Mouse (Mus musculus) spleen, postnatal 14 days (tissue): Measurements from ENCODE around the gene Nfe2l1.

Source experiments
- DNase-seq, 2 experiments: peaks; one replicate each; pipeline ENCODE4 v3.0.0; 2021 to 2022; ENCODE audit warnings: low spot score in 2 of 2

Nfe2l1 gene

DNA sequence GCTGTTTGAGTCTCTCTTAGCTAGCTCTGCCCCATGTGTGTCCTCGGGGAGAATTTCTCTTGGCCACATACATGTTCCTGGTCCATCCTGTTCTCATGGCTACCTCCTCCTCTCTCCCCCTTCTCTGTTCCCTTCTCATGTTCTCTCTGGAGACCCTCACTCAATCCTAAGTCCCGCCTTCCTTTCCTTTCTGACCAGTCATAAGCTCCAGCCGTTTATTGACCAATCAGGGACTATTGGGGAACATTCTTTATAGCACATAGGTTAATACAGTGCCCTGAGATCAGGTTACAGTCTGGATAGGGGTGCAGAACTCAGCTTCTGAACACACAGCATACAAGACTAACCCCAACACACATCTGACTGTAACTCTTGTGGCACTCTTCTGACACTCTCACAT is 17.5 kb upstream of the Nfe2l1 start:
- no peak for DNase-seq

- DNase-seq, result no peak
These were observed 13.9 kb upstream of the Nfe2l1 start for GRCm38 (mm10) chr11:96843627-96844026.

GRCm38 (mm10) chr11:96840290-96840689 is 10.5 kb upstream of the Nfe2l1 start:
- no peak for DNase-seq

GRCm38 (mm10) chr11:96839877-96840276 is 10.1 kb upstream of the Nfe2l1 start:
- no peak for DNase-seq

- DNase-seq, result no peak
These were observed 9.7 kb upstream of the Nfe2l1 start for GRCm38 (mm10) chr11:96839428-96839827.

DNA sequence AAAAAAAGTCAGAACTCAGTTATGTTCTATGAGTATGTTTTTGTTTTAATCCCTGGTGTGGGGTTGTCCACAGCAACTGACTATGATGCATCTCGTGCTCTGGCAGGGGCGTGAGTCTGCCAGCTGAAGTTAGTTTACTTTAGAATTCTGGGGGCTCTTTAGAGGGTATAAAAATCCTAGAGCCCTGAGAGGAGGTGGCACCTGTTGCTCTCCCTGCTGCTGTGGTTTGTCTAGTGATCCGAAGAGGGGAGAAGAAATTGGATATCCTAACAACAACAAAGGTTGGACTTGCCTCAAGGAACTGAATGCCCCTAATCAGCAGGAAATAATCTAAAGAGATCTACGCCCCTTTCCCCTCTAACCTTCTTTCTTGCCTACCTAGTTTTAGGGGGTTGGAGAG is 8.6 kb upstream of the Nfe2l1 start:
- DNase-seq, result no peak

DNA sequence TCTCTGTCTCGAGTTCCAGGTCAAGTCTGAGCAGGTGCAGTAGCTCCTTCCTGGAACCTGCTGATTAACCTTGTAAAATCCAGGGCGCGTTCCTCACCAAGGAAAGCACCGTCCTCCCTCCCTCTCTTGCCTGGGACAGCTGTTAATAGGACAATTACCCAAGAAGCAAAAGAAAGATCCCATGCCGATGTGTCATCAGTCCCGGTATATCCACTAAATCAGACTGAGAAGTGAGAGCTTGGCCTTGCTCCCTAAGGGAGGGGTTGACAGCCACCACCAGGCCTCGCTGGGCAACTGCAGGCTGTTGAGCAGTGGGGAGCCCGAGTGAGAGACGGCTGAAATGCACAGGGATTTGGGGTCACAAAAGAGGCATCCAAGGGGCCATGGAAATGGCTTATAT is 7.5 kb upstream of the Nfe2l1 start:
- no peak for DNase-seq

- no peak for DNase-seq
These were observed 4.4 kb upstream of the Nfe2l1 start for GRCm38 (mm10) chr11:96834127-96834526.

GRCm38 (mm10) chr11:96832973-96833372 is 3.2 kb upstream of the Nfe2l1 start:
- DNase-seq, result no peak

DNA sequence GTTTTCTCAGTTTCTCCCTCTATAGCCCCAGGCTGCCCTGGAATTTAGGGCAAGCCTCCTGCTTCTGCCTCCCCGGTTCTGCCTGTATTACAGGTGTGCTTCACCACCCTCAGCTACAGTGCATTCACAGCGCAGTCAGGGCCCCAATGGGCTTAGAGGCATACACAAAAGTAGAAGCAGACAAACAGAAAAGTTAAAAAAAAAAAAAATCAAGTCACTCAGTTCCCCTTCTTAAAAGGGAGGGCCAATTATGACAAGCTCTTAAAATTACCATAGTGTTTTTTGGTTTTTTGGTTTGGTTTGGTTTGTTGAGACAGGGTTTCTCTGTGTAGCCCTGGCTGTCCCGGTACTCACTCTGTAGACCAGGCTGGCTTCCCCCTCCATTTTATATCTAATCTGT is 2.8 kb upstream of the Nfe2l1 start:
- no peak for DNase-seq

DNA sequence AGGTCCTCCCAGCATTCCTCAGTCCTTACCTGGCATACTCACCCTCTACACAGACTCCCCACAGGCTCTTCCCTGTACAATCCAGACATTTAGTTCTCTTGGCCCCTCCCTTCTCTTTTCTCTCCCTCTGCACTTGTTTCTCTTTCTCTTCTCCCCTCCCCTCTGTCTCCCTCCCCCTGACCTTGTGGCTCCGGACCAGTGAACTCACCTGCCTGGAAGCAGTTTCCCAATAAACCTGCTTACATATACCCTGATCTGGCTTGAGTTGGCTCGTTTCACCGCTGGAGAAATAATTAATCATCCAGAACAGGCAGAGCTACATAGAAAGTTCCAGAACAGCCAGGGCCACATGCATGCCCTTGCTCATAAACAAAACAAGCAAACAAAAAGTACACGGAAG is 1.7 kb upstream of the Nfe2l1 start:
- DNase-seq, result no peak

- no peak for DNase-seq
These were observed 910 bp upstream of the Nfe2l1 start for GRCm38 (mm10) chr11:96830539-96831216.

DNA sequence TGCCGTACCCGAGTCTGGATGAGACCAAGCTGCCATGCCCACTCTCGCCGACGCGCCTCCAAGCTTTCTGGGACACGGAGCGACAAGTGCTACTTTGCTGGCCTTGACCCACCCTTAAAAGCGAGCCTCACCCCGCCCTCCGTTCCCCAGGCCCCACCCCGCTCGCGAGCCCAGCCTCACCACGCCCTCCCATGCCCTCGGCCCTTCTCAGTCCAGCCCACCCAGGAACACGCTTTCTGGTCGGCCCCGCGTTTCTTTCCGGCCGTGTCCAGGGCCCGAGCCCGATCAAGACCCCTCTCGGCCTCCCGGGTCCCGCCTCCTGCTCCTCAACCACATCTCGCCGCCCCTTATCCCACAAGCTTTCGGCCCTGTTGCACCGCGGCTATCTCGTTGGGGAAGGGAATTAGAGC is 360 bp downstream of the Nfe2l1 start:
- DNase-seq, result peak; percentile 81 to 83

GRCm38 (mm10) chr11:96828881-96829280 is 887 bp downstream of the Nfe2l1 start:
- no peak for DNase-seq

- no peak for DNase-seq
These were observed 1.9 kb downstream of the Nfe2l1 start for GRCm38 (mm10) chr11:96827917-96828316.

- no peak for DNase-seq
These were observed 2.6 kb downstream of the Nfe2l1 start for GRCm38 (mm10) chr11:96827062-96827581.

GRCm38 (mm10) chr11:96826481-96826880 is 3.3 kb downstream of the Nfe2l1 start:
- no peak for DNase-seq

DNA sequence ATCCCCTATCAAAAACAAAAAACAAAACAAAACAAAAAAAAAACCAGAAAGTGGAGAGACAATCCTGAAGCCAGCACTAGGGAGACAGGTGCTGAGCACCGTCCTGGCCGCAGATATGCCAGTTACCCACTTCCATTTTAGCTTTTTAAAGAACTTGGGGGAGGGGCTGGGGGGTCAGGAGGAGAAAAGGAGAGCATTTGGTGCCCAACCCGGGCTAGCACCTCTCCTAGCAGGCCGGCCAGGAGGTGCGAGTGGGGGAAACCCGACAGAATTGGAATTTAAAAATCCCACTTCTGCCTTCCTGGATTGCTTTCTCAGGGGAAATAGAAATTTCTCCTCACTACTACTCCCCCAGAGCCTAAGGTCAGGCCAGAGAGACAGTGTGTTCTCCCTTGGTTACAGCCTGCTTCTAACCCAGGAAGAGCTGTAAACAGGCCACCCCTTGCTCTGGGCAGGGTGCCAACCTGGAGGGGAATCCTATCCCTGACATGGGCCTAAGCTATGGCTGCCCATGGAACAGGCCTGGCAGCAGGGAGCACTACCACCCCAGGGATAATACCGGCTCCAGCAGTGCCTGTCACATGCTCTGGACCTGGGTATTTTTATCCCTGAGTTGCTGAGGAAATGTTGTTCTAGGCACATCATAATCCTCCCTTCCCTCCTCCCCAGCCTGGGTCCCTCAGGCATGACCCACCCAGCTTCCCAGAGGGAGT is 4.8 kb downstream of the Nfe2l1 start:
- no peak for DNase-seq

DNA sequence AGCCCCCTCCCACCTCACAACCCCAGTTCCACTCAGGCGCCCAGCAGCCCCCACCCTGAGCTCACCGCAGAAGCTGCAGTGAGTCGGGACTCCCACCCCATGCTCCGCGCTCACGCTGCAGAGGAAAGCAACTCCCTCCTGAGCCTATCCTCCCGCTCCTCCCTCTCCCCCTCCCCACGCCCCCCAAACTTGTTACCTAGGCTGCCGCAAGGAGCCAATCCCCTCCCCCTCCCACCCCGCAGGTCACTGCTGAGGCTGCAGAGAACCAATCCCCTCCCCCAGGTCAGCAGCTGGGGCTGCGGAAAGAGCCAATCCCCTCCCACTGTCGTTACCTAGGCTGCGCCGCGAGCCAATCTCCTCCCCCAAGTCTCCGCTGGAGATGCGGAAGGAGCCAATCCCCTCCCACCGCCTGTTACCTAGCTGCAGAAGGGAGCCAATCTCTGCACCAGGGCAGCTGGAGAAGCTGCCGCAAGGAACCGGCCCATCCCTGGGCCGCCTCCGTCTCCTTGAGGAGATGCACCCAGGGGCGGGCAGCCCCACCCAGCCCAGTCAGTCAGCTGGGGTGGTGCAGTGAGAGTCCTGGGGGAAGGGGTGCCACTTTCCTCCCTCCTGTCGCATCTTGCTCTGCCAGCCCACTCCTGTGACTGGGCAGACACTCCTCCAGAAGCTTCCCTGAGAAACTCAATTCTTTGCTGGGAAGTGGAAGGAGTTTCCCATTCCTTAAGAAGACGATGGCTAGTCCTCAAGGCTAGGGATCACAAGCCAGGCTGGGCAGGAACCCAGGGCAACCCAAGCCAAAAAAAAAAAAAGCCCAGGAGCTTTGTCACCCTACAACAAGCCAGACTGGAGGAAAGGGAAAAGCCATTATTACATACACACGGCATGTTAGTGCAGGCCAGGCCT is 5.6 kb downstream of the Nfe2l1 start:
- DNase-seq, result peak; percentile 68 to 74

DNA sequence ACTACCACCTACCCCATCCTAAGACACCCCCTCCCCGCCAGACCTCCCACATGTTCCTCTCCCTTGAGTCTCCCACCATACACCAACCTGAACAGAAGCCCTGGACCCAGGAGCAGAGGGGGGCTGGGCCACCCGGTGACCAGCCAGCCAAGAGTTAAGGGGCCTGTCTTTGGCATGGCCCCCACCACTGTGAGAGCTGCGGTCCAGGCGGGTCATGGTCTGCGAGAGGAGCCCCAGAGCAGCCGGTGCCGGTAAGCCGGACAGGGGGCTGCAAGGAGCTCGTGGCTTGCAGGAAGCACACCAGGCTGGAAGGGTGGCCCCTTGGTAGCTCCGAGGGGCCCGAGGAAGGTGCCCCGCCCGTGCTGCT is 6.3 kb downstream of the Nfe2l1 start:
- no peak for DNase-seq

DNA sequence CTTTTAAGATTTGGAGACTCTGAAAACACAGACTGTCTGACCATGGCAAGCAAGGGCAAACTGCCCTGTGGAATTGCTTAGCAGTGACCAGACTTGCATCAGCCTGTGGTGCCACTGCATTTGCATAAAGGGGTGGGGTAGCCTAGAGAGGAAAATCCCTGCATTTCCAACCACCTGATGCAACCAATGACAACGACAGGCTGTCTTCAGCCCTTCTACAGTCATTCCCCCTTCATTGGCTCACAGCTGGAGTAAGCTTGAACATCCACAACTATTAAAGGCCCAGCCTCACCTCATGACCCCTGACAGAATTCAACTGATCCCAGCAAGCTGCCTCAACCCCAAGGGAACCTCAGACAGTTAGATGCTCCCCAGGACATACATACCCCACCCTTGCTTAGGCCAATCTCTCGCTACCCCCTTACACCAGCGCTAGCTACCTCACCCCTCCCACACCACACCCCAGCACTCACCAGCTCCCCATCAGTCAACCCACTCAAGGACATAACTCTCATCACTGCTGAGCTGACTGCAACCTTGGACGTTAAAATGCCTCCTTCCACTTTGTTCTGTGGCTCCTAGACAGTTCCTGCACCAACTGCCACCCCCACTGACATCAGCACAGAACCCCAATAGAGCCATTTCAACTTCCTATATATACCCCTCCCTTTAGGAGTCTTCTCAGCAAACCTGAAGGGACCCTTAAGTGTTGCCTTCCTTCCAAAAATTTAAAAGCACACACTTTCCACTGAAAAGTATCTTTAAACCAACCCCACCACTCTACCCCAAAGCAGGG is 6.9 kb downstream of the Nfe2l1 start:
- no peak for DNase-seq

GRCm38 (mm10) chr11:96821956-96822355 is 7.8 kb downstream of the Nfe2l1 start:
- no peak for DNase-seq
